Mouse (Mus musculus): ENCODE measurements around the gene Polr1c. TPM values are rescaled to one million over a fixed set of nuclear protein-coding genes. Genes with fewer than 3 reads are reported as not detected.

Gene Polr1c
- polyA plus RNA-seq, 1 experiment from 2014 or later: 127 TPM

DNA sequence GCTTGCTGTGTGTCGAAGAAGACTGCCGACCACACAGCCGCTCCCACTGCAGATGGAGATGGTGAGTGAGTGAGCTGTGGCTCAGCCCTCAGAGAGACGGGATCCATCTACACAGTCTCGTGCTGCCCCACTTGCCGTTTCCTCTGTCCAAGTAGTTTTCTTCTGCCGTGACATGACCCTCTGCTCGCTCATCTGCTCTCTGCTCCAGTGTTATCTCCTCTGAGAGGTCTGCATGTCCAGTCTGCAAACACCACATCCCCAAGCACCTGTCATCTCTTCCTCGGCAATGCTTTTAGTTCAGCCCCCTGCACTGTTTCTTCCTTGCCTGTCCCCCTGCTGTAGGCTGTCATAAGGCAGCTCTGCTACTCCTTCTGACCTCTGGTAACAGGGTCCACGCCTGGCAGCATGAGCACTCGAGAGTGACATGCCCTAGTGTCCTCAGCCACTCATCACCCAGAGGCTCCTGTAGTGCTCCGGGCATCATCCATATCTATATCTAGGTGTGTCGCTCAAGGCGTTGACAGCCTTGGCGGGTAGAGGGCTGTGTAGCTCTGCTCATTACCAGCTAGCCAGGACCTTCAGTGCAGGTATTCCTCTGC is 8.2 kb downstream of the Polr1c start:
- Histone ChIP-seq H3K4me3 (ENCODE audit: low read depth, low read length) (no peak overlapping the region), H3K36me3 (replicated peaks; ENCODE audit: control insufficient read depth, insufficient read depth, low read depth, low read length) (peaks cover 25% of the 10 kb centered on the region), H3K27me3 (ENCODE audit: control insufficient read depth, insufficient read depth, low read length) (no peaks in the 10 kb centered on the region), H3K4me2 (ENCODE audit: low read depth, low read length) (no peak overlapping the region), H3K4me1 (ENCODE audit: control insufficient read depth, insufficient read depth, low read length) (no peaks in the 10 kb centered on the region), H3K9ac (replicated peaks; ENCODE audit: low read length) (no peak overlapping the region), H3K27ac (replicated peaks; ENCODE audit: low read depth, low read length) (no peak overlapping the region), H3K9me3 (replicated peaks; ENCODE audit: control insufficient read depth, low read length) (no peaks in the 10 kb centered on the region)
- no peak for DNase-seq (ENCODE audit: low spot score)
- no peak for ATAC-seq (replicated peaks; ENCODE audit: insufficient number of reproducible peaks, low FRiP score, low TSS enrichment, low read depth)
- WGBS: 92% methylated on average over 15 of the region's 15 CpGs

DNA sequence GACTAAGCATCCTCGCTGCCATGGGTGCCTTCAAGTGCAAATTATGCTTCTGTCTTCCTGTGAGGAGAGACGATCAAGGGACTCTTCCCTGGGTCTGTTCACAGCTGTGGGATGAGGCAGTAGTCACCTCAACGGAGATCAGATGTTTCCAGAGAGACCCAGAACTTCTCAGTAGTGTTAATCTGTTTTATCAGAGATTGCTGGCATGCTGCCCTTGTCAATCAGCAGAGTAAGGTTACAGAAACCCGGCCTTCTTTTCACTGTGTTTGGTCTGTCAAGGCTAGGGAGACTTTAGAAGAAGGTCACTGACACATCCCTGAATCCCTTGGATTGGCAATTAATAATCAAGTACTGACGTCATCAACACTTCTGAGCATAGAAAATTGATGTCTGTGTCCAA is 10.4 kb downstream of the Polr1c start:
- Histone ChIP-seq H3K36me3 (replicated peaks; ENCODE audit: control insufficient read depth, insufficient read depth, low read depth, low read length) (peaks cover 23% of the 10 kb centered on the region), H3K4me2 (ENCODE audit: low read depth, low read length) (no peak overlapping the region)
- 90% methylated on average over 5 of the region's 5 CpGs for WGBS

DNA sequence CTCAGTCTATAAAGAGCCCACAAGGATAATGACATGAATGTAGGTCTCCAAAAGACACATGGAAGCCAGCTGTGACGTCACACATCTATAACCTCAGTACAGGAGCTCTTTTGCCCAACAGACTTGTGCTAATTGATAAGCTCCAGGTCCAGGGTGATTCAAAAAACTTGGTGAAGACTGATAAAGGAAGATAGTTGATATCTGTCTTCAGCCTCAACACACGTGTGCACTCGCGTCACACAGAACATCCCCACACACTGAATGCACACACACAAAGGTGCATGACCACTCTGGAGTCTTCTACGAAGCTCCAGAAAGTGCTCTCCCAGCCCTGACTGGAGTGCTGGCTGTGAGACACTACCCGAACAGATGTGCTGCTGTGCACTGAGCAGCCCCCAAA is 10.8 kb downstream of the Polr1c start:
- Histone ChIP-seq H3K27ac (replicated peaks; ENCODE audit: low read depth, low read length) (no peak overlapping the region), H3K36me3 (replicated peaks; ENCODE audit: control insufficient read depth, insufficient read depth, low read depth, low read length) (peaks cover 23% of the 10 kb centered on the region), H3K4me2 (ENCODE audit: low read depth, low read length) (no peak overlapping the region), H3K9me3 (replicated peaks; ENCODE audit: control insufficient read depth, low read length) (no peaks in the 10 kb centered on the region), H3K27me3 (ENCODE audit: control insufficient read depth, insufficient read depth, low read length) (no peaks in the 10 kb centered on the region), H3K4me3 (ENCODE audit: low read depth, low read length) (no peak overlapping the region), H3K9ac (replicated peaks; ENCODE audit: low read length) (no peak overlapping the region), H3K4me1 (ENCODE audit: control insufficient read depth, insufficient read depth, low read length) (no peaks in the 10 kb centered on the region)
- no peak for DNase-seq (ENCODE audit: low spot score)
- 94% methylated on average over 6 of the region's 6 CpGs for WGBS
- no peak for ATAC-seq (replicated peaks; ENCODE audit: insufficient number of reproducible peaks, low FRiP score, low TSS enrichment, low read depth)

More for the DNA sequence above, 10.4 kb downstream of the Polr1c start:
- no peak for ATAC-seq (replicated peaks; ENCODE audit: insufficient number of reproducible peaks, low FRiP score, low TSS enrichment, low read depth)
- no peaks in the 10 kb centered on the region for H3K4me1 ChIP-seq (ENCODE audit: control insufficient read depth, insufficient read depth, low read length)
- no peak overlapping the region for H3K27ac ChIP-seq (replicated peaks; ENCODE audit: low read depth, low read length)
- no peak overlapping the region for H3K9ac ChIP-seq (replicated peaks; ENCODE audit: low read length)
- H3K27me3 ChIP-seq (ENCODE audit: control insufficient read depth, insufficient read depth, low read length): no peaks in the 10 kb centered on the region
- no peak overlapping the region for H3K4me3 ChIP-seq (ENCODE audit: low read depth, low read length)
- no peak for DNase-seq (ENCODE audit: low spot score)
- no peaks in the 10 kb centered on the region for H3K9me3 ChIP-seq (replicated peaks; ENCODE audit: control insufficient read depth, low read length)

DNA sequence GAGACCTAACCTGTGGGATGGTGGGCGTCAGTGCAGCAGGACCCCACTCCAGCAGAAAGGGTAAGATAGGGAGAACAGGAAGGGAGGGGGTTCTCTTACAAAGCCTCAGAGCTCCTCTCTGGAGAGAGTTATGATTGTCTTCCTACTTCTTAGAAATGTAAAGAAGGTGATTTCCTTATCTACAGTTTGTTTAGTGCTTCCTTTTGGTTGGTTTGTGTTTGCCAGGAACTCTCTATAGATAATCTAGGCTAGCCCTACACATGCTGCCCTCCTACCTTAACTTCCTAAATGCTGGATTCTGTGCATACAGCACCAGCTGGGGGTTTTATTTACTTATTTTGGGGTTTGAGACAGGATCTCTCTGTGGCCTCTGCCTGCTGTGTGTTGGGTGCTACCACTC is 11.8 kb downstream of the Polr1c start:
- Histone ChIP-seq H3K4me3 (ENCODE audit: low read depth, low read length) (no peak overlapping the region), H3K9ac (replicated peaks; ENCODE audit: low read length) (no peak overlapping the region), H3K4me1 (ENCODE audit: control insufficient read depth, insufficient read depth, low read length) (no peaks in the 10 kb centered on the region), H3K9me3 (replicated peaks; ENCODE audit: control insufficient read depth, low read length) (no peaks in the 10 kb centered on the region), H3K4me2 (ENCODE audit: low read depth, low read length) (no peak overlapping the region), H3K27me3 (ENCODE audit: control insufficient read depth, insufficient read depth, low read length) (no peaks in the 10 kb centered on the region), H3K36me3 (replicated peaks; ENCODE audit: control insufficient read depth, insufficient read depth, low read depth, low read length) (peaks cover 19% of the 10 kb centered on the region), H3K27ac (replicated peaks; ENCODE audit: low read depth, low read length) (no peak overlapping the region)
- DNase-seq (ENCODE audit: low spot score): no peak
- no peak for ATAC-seq (replicated peaks; ENCODE audit: insufficient number of reproducible peaks, low FRiP score, low TSS enrichment, low read depth)
- WGBS: 88% methylated on average over 1 of the region's 1 CpGs

- ATAC-seq (replicated peaks; ENCODE audit: insufficient number of reproducible peaks, low FRiP score, low TSS enrichment, low read depth): no peak
- H3K27ac ChIP-seq (replicated peaks; ENCODE audit: low read depth, low read length): no peak overlapping the region
- H3K4me1 ChIP-seq (ENCODE audit: control insufficient read depth, insufficient read depth, low read length): no peaks in the 10 kb centered on the region
- WGBS: 78% methylated on average over 7 of the region's 7 CpGs
- no peaks in the 10 kb centered on the region for H3K27me3 ChIP-seq (ENCODE audit: control insufficient read depth, insufficient read depth, low read length)
- no peaks in the 10 kb centered on the region; the same call in 1 of the 2 replicates for H3K36me3 ChIP-seq (replicated peaks; ENCODE audit: control insufficient read depth, insufficient read depth, low read depth, low read length)
- no peaks in the 10 kb centered on the region for H3K9me3 ChIP-seq (replicated peaks; ENCODE audit: control insufficient read depth, low read length)
- DNase-seq (ENCODE audit: low spot score): no peak
- no peak overlapping the region for H3K4me3 ChIP-seq (ENCODE audit: low read depth, low read length)
- no peak overlapping the region for H3K9ac ChIP-seq (replicated peaks; ENCODE audit: low read length)
- H3K4me2 ChIP-seq (ENCODE audit: low read depth, low read length): no peak overlapping the region
These were observed 20.3 kb downstream of the Polr1c start for GRCm38 (mm10) chr17:46227576-46227975.

- H3K36me3 ChIP-seq (replicated peaks; ENCODE audit: control insufficient read depth, insufficient read depth, low read depth, low read length): peaks cover 3% of the 10 kb centered on the region; the same call in 1 of the 2 replicates
- no peak for ATAC-seq (replicated peaks; ENCODE audit: insufficient number of reproducible peaks, low FRiP score, low TSS enrichment, low read depth)
- WGBS: 95% methylated on average over 3 of the region's 3 CpGs
These were observed 26.3 kb downstream of the Polr1c start for GRCm38 (mm10) chr17:46221601-46222000.

DNA sequence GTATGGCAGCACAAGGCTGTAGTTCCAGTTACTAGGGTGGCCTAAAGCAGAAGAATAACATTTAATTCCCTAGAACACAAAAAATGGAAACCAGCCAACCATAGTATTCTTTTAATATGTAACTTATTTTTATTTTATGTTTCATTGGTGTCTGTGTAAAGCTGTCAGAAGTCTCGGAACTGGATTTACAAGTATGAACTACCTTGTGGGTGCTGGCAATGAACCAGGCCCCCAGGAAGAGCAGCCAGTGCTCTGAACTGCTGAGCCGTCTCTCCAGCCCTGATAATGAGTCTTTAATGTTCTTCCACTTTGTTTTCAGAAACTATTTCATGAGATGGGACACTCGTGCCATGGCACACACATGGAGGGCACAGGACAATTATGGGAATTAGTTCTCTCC is 37.3 kb downstream of the Polr1c start:
- H3K9me3 ChIP-seq (replicated peaks; ENCODE audit: control insufficient read depth, low read length): no peaks in the 10 kb centered on the region
- no peak overlapping the region for H3K4me3 ChIP-seq (ENCODE audit: low read depth, low read length)
- peaks cover 22% of the 10 kb centered on the region for H3K36me3 ChIP-seq (replicated peaks; ENCODE audit: control insufficient read depth, insufficient read depth, low read depth, low read length)
- no peak overlapping the region for H3K4me2 ChIP-seq (ENCODE audit: low read depth, low read length)
- no peaks in the 10 kb centered on the region for H3K27me3 ChIP-seq (ENCODE audit: control insufficient read depth, insufficient read depth, low read length)
- 94% methylated on average over 3 of the region's 3 CpGs for WGBS
- ATAC-seq (replicated peaks; ENCODE audit: insufficient number of reproducible peaks, low FRiP score, low TSS enrichment, low read depth) (no peak), DNase-seq (ENCODE audit: low spot score) (no peak)
- H3K9ac ChIP-seq (replicated peaks; ENCODE audit: low read length): no peak overlapping the region
- no peak overlapping the region for H3K27ac ChIP-seq (replicated peaks; ENCODE audit: low read depth, low read length)
- no peaks in the 10 kb centered on the region for H3K4me1 ChIP-seq (ENCODE audit: control insufficient read depth, insufficient read depth, low read length)

More at GRCm38 (mm10) chr17:46221601-46222000, 26.3 kb downstream of the Polr1c start:
- Histone ChIP-seq H3K9me3 (replicated peaks; ENCODE audit: control insufficient read depth, low read length) (no peaks in the 10 kb centered on the region), H3K9ac (replicated peaks; ENCODE audit: low read length) (no peak overlapping the region), H3K4me1 (ENCODE audit: control insufficient read depth, insufficient read depth, low read length) (no peaks in the 10 kb centered on the region), H3K4me2 (ENCODE audit: low read depth, low read length) (no peak overlapping the region), H3K27ac (replicated peaks; ENCODE audit: low read depth, low read length) (no peak overlapping the region), H3K27me3 (ENCODE audit: control insufficient read depth, insufficient read depth, low read length) (no peaks in the 10 kb centered on the region), H3K4me3 (ENCODE audit: low read depth, low read length) (no peak overlapping the region)
- no peak for DNase-seq (ENCODE audit: low spot score)

DNA sequence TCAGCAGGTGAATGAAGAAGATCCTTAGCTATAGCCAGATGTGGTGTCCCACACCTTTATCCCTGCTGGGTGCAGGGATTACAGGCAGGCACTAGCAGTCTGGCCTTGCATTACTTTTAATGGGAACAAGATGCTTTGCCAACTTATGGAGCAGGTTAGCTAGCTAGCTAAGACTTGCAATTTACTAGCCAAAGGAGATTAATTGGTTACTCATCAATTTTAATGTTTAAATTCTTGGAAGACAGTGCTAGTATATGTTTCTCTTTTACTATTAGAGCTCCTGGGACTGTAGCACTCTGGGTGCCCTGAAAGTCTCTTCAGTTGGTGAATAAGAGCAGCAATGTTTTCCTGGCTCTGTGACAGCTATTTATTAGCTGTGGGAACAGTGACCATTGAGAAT is 41.2 kb downstream of the Polr1c start:
- Histone ChIP-seq H3K9ac (replicated peaks; ENCODE audit: low read length) (no peak overlapping the region), H3K36me3 (replicated peaks; ENCODE audit: control insufficient read depth, insufficient read depth, low read depth, low read length) (peaks cover 18% of the 10 kb centered on the region)
- no peak for ATAC-seq (replicated peaks; ENCODE audit: insufficient number of reproducible peaks, low FRiP score, low TSS enrichment, low read depth)

More for the DNA sequence above, 41.2 kb downstream of the Polr1c start:
- Histone ChIP-seq H3K4me3 (ENCODE audit: low read depth, low read length) (no peak overlapping the region), H3K27ac (replicated peaks; ENCODE audit: low read depth, low read length) (no peak overlapping the region), H3K9me3 (replicated peaks; ENCODE audit: control insufficient read depth, low read length) (no peaks in the 10 kb centered on the region), H3K4me1 (ENCODE audit: control insufficient read depth, insufficient read depth, low read length) (no peaks in the 10 kb centered on the region), H3K27me3 (ENCODE audit: control insufficient read depth, insufficient read depth, low read length) (no peaks in the 10 kb centered on the region), H3K4me2 (ENCODE audit: low read depth, low read length) (no peak overlapping the region)
- DNase-seq (ENCODE audit: low spot score): no peak

All from embryonic facial prominence, embryonic 11.5 days (tissue).